Mouse (Mus musculus): Measurements from ENCODE around the gene Tlnrd1. TPM values are rescaled to one million over a fixed set of nuclear protein-coding genes. Genes with fewer than 3 reads are reported as not detected.

Tlnrd1 gene
- 17.6 and 19.8 TPM in 2 replicates for polyA plus RNA-seq (2015; fragmentation: Nextera tagmentation; extraction: Ambion mirVana)

- Histone ChIP-seq H3K4me1 (peaks cover 46% of the 10 kb centered on the region), H3K4me3 (peak within 1 kb of the TSS; percentile 80), H3K27me3 (no peaks in the 10 kb centered on the region), H3K9ac (peak within 1 kb of the TSS; percentile 93), H3K27ac (peak within 1 kb of the TSS; percentile 98), H3K9me3 (no peaks in the 10 kb centered on the region), H3K36me3 (peaks cover 9% of the 10 kb centered on the region; the same call in 1 of the 2 replicates), H3K4me2 (peak within 1 kb of the TSS; percentile 83)
- under 1% methylated on average over 62 of the region's 69 CpGs for WGBS
- ATAC-seq (ENCODE audit: borderline replicate concordance, extremely low read depth, low FRiP score, low TSS enrichment) = peak; percentile 86
Observed at GRCm38 (mm10) chr7:83884021-83884658, at the start of gene Tlnrd1, which contains the start of gene Mesd. Tlnrd1 (minus strand) TSS chr7:83884305. Mesd (plus strand) TSS chr7:83884466.

- no peak for ATAC-seq (ENCODE audit: borderline replicate concordance, extremely low read depth, low FRiP score, low TSS enrichment)
- no peak overlapping the region for H3K27ac ChIP-seq
- H3K27me3 ChIP-seq = no peaks in the 10 kb centered on the region
- H3K9ac ChIP-seq = no peak overlapping the region
- H3K9me3 ChIP-seq = no peaks in the 10 kb centered on the region
- H3K4me2 ChIP-seq = no peak overlapping the region
- no peaks in the 10 kb centered on the region for H3K4me1 ChIP-seq
- 41% methylated on average over 3 of the region's 3 CpGs for WGBS
- no peak overlapping the region for H3K4me3 ChIP-seq
- no peaks in the 10 kb centered on the region for H3K36me3 ChIP-seq
Observed at GRCm38 (mm10) chr7:83921637-83922036, 37.5 kb upstream of the Tlnrd1 start.

GRCm38 (mm10) chr7:83920241-83920640 is 36.1 kb upstream of the Tlnrd1 start:
- H3K36me3 ChIP-seq = no peaks in the 10 kb centered on the region
- no peak overlapping the region for H3K4me2 ChIP-seq
- no peaks in the 10 kb centered on the region for H3K27me3 ChIP-seq
- H3K9ac ChIP-seq = no peak overlapping the region
- no peaks in the 10 kb centered on the region for H3K4me1 ChIP-seq
- H3K4me3 ChIP-seq = no peak overlapping the region
- H3K27ac ChIP-seq = no peak overlapping the region
- WGBS = 57% methylated on average over 4 of the region's 4 CpGs
- ATAC-seq (ENCODE audit: borderline replicate concordance, extremely low read depth, low FRiP score, low TSS enrichment) = no peak
- no peaks in the 10 kb centered on the region for H3K9me3 ChIP-seq

GRCm38 (mm10) chr7:83914566-83914965 is 30.5 kb upstream of the Tlnrd1 start:
- H3K4me1 ChIP-seq = 0 out of 2 replicates have a peak, but pooled peaks cover 3% of the 10 kb centered on the region
- no peaks in the 10 kb centered on the region for H3K27me3 ChIP-seq
- H3K36me3 ChIP-seq = no peaks in the 10 kb centered on the region
- no peak overlapping the region for H3K9ac ChIP-seq
- no peak overlapping the region for H3K27ac ChIP-seq
- WGBS = 3% methylated on average over 3 of the region's 3 CpGs
- no peak overlapping the region for H3K4me2 ChIP-seq
- no peak for ATAC-seq (ENCODE audit: borderline replicate concordance, extremely low read depth, low FRiP score, low TSS enrichment)
- no peaks in the 10 kb centered on the region for H3K9me3 ChIP-seq
- no peak overlapping the region for H3K4me3 ChIP-seq

- WGBS = 63% methylated on average over 9 of the region's 9 CpGs
- Histone ChIP-seq H3K9ac (no peak overlapping the region), H3K9me3 (no peaks in the 10 kb centered on the region), H3K4me2 (no peak overlapping the region), H3K27me3 (no peaks in the 10 kb centered on the region), H3K36me3 (no peaks in the 10 kb centered on the region), H3K27ac (peak overlapping the region; percentile 57; the same call in 1 of the 2 replicates), H3K4me3 (no peak overlapping the region), H3K4me1 (0 out of 2 replicates have a peak, but pooled peaks cover 3% of the 10 kb centered on the region)
- ATAC-seq (ENCODE audit: borderline replicate concordance, extremely low read depth, low FRiP score, low TSS enrichment) = peak; percentile 33; the same call in 1 of the 2 replicates
Observed at GRCm38 (mm10) chr7:83913995-83914394, 29.9 kb upstream of the Tlnrd1 start.

- H3K27ac ChIP-seq = peak overlapping the region; percentile 44
- WGBS = 47% methylated on average over 6 of the region's 6 CpGs
- H3K27me3 ChIP-seq = no peaks in the 10 kb centered on the region
- H3K4me1 ChIP-seq = 0 out of 2 replicates have a peak, but pooled peaks cover 3% of the 10 kb centered on the region
- H3K4me2 ChIP-seq = no peak overlapping the region
- ATAC-seq (ENCODE audit: borderline replicate concordance, extremely low read depth, low FRiP score, low TSS enrichment) = peak; percentile 84
- no peak overlapping the region for H3K4me3 ChIP-seq
- no peaks in the 10 kb centered on the region for H3K36me3 ChIP-seq
- H3K9me3 ChIP-seq = no peaks in the 10 kb centered on the region
- no peak overlapping the region for H3K9ac ChIP-seq
Observed at GRCm38 (mm10) chr7:83913405-83913932, 29.4 kb upstream of the Tlnrd1 start.

GRCm38 (mm10) chr7:83911909-83912308 is 27.8 kb upstream of the Tlnrd1 start:
- Histone ChIP-seq H3K36me3 (no peaks in the 10 kb centered on the region), H3K9ac (no peak overlapping the region), H3K9me3 (no peaks in the 10 kb centered on the region), H3K4me3 (no peak overlapping the region), H3K4me1 (0 out of 2 replicates have a peak, but pooled peaks cover 3% of the 10 kb centered on the region), H3K27me3 (no peaks in the 10 kb centered on the region), H3K27ac (no peak overlapping the region), H3K4me2 (no peak overlapping the region)
- 70% methylated on average over 3 of the region's 3 CpGs for WGBS
- ATAC-seq (ENCODE audit: borderline replicate concordance, extremely low read depth, low FRiP score, low TSS enrichment) = no peak

GRCm38 (mm10) chr7:83904831-83905230 is 20.7 kb upstream of the Tlnrd1 start:
- Histone ChIP-seq H3K27me3 (no peaks in the 10 kb centered on the region), H3K36me3 (peaks cover 9% of the 10 kb centered on the region), H3K9ac (no peak overlapping the region), H3K4me2 (no peak overlapping the region), H3K9me3 (no peaks in the 10 kb centered on the region), H3K4me3 (no peak overlapping the region), H3K4me1 (peaks cover 27% of the 10 kb centered on the region), H3K27ac (no peak overlapping the region)
- no peak for ATAC-seq (ENCODE audit: borderline replicate concordance, extremely low read depth, low FRiP score, low TSS enrichment)
- 88% methylated on average over 3 of the region's 3 CpGs for WGBS

- H3K9me3 ChIP-seq = no peaks in the 10 kb centered on the region
- peaks cover 33% of the 10 kb centered on the region for H3K4me1 ChIP-seq
- no peak overlapping the region for H3K4me2 ChIP-seq
- no peak overlapping the region for H3K9ac ChIP-seq
- peaks cover 32% of the 10 kb centered on the region for H3K36me3 ChIP-seq
- no peaks in the 10 kb centered on the region for H3K27me3 ChIP-seq
- H3K27ac ChIP-seq = peak overlapping the region; percentile 77
- WGBS = 38% methylated on average over 5 of the region's 5 CpGs
- ATAC-seq (ENCODE audit: borderline replicate concordance, extremely low read depth, low FRiP score, low TSS enrichment) = no peak
- H3K4me3 ChIP-seq = no peak overlapping the region
Observed at GRCm38 (mm10) chr7:83902296-83903145, 18.4 kb upstream of the Tlnrd1 start.

GRCm38 (mm10) chr7:83901425-83901824 is 17.3 kb upstream of the Tlnrd1 start:
- ATAC-seq (ENCODE audit: borderline replicate concordance, extremely low read depth, low FRiP score, low TSS enrichment) = peak; percentile 67; the same call in 1 of the 2 replicates

GRCm38 (mm10) chr7:83900519-83900918 is 16.4 kb upstream of the Tlnrd1 start:
- H3K27ac ChIP-seq = no peak overlapping the region
- H3K4me2 ChIP-seq = no peak overlapping the region
- H3K36me3 ChIP-seq = peaks cover 49% of the 10 kb centered on the region
- H3K9ac ChIP-seq = no peak overlapping the region
- H3K4me1 ChIP-seq = peaks cover 33% of the 10 kb centered on the region
- H3K4me3 ChIP-seq = no peak overlapping the region
- no peaks in the 10 kb centered on the region for H3K9me3 ChIP-seq
- no peaks in the 10 kb centered on the region for H3K27me3 ChIP-seq
- WGBS = 75% methylated on average over 3 of the region's 3 CpGs
- no peak for ATAC-seq (ENCODE audit: borderline replicate concordance, extremely low read depth, low FRiP score, low TSS enrichment)

More at GRCm38 (mm10) chr7:83901425-83901824, 17.3 kb upstream of the Tlnrd1 start:
- no peaks in the 10 kb centered on the region for H3K9me3 ChIP-seq
- H3K4me3 ChIP-seq = no peak overlapping the region
- no peaks in the 10 kb centered on the region for H3K27me3 ChIP-seq
- H3K4me2 ChIP-seq = no peak overlapping the region
- peaks cover 33% of the 10 kb centered on the region for H3K4me1 ChIP-seq
- 36% methylated on average over 4 of the region's 4 CpGs for WGBS
- no peak overlapping the region for H3K9ac ChIP-seq
- peaks cover 40% of the 10 kb centered on the region for H3K36me3 ChIP-seq
- H3K27ac ChIP-seq = peak overlapping the region; percentile 77

Measured in lung, embryonic 15.5 days (tissue).